Mouse (Mus musculus) midbrain, embryonic 11.5 days (tissue): ENCODE results near the gene D17H6S53E. TPM values are rescaled to one million over a fixed set of nuclear protein-coding genes. Genes with fewer than 3 reads are reported as not detected.
A peak's percentile ranks its signal among the peaks of the same experiment; 100 is the strongest.

ENCODE experiments used
- ATAC-seq: fragments of 200-750 bp; cut with Nextera tagmentation; 2 replicates; pipeline ENCODE4 v1.8.0; 2017; ENCODE audit warnings: moderate TSS enrichment, moderate library complexity; ENCODE audit not compliant: low FRiP score
- DNase-seq: peaks from one replicate; pipeline ENCODE4 v3.0.0; 2015; ENCODE audit warnings: low spot score; ENCODE audit errors: missing footprints
- H3K27ac ChIP-seq: fragments of 300-500 bp; sonication (generic); 2 replicates; pipeline ENCODE4 v1.5.1; 2014; ENCODE audit warnings: low read depth, low read length
- H3K27me3 ChIP-seq: fragments of 300-500 bp; sonication (generic); 2 replicates; pipeline ENCODE4 v1.6.1; 2014; ENCODE audit warnings: mild to moderate bottlenecking, low read length, moderate library complexity, mixed read lengths; ENCODE audit not compliant: control insufficient read depth, insufficient read depth
- H3K36me3 ChIP-seq: fragments of 300-500 bp; sonication (generic); 2 replicates; pipeline ENCODE4 v1.6.1; 2014; ENCODE audit warnings: mild to moderate bottlenecking, low read length, moderate library complexity, mixed read lengths; ENCODE audit not compliant: control insufficient read depth, insufficient read depth
- H3K4me1 ChIP-seq: fragments of 300-500 bp; sonication (generic); 2 replicates; pipeline ENCODE4 v1.6.1; 2014; ENCODE audit warnings: low read length; ENCODE audit not compliant: control insufficient read depth, insufficient read depth
- H3K4me2 ChIP-seq: fragments of 300-500 bp; sonication (generic); 2 replicates; pipeline ENCODE4 v1.6.1; 2014; ENCODE audit warnings: mild to moderate bottlenecking, moderate library complexity
- H3K4me3 ChIP-seq: fragments of 300-500 bp; sonication (generic); 2 replicates; pipeline ENCODE4 v1.5.1; 2014; ENCODE audit warnings: low read depth, low read length
- H3K9ac ChIP-seq: fragments of 300-500 bp; sonication (generic); 2 replicates; pipeline ENCODE4 v1.6.1; 2014; ENCODE audit warnings: low read length
- H3K9me3 ChIP-seq: fragments of 300-500 bp; sonication (generic); 2 replicates; pipeline ENCODE4 v1.6.1; 2016; ENCODE audit warnings: low read length; ENCODE audit not compliant: control insufficient read depth
- WGBS: fragments of 180-500 bp; shearing (Covaris S2); extraction: QIAGEN DNeasy Blood & Tissue Kit; methylation state at CpG from one replicate; pipeline ENCODE4 v1.1.7; 2014; 5-methylcytosine and 5-hydroxymethylcytosine counted together
- polyA plus RNA-seq: library from polyadenylated mRNA; unstranded; fragments of >200 nt; fragmentation: Nextera tagmentation; extraction: Ambion mirVana; gene quantifications from 2 replicates; pipeline ENCODE4 v1.2.1, GENCODE M21; 2014

The D17H6S53E gene
- polyA plus RNA-seq, 1 experiment from 2014 or later = 8.1 TPM

GRCm38 (mm10) chr17:35096597-35096996 is 29.6 kb upstream of the D17H6S53E start:
- Histone ChIP-seq H3K36me3 (peaks cover 10% of the 10 kb centered on the region), H3K9ac (no peak overlapping the region)
- 82% methylated on average over 12 of the region's 12 CpGs for WGBS

GRCm38 (mm10) chr17:35097164-35097655 is 29.0 kb upstream of the D17H6S53E start:
- peaks cover 10% of the 10 kb centered on the region for H3K36me3 ChIP-seq
- 70% methylated on average over 12 of the region's 12 CpGs for WGBS
- DNase-seq (peak; percentile 73), ATAC-seq (no peak)
- H3K4me3 ChIP-seq = no peak overlapping the region
- H3K9me3 ChIP-seq = no peaks in the 10 kb centered on the region
- no peak overlapping the region for H3K4me2 ChIP-seq
- H3K9ac ChIP-seq = no peak overlapping the region
- H3K27ac ChIP-seq = no peak overlapping the region
- no peaks in the 10 kb centered on the region for H3K4me1 ChIP-seq
- H3K27me3 ChIP-seq = no peaks in the 10 kb centered on the region

More at GRCm38 (mm10) chr17:35096597-35096996, 29.6 kb upstream of the D17H6S53E start:
- Histone ChIP-seq H3K27me3 (no peaks in the 10 kb centered on the region), H3K27ac (no peak overlapping the region), H3K4me1 (no peaks in the 10 kb centered on the region), H3K9me3 (no peaks in the 10 kb centered on the region), H3K4me2 (no peak overlapping the region), H3K4me3 (no peak overlapping the region)
- DNase-seq (no peak), ATAC-seq (no peak)

GRCm38 (mm10) chr17:35100196-35100765 is 25.9 kb upstream of the D17H6S53E start:
- no peak overlapping the region for H3K4me2 ChIP-seq
- H3K9ac ChIP-seq = no peak overlapping the region
- no peaks in the 10 kb centered on the region for H3K4me1 ChIP-seq
- H3K27ac ChIP-seq = no peak overlapping the region
- H3K27me3 ChIP-seq = no peaks in the 10 kb centered on the region
- 77% methylated on average over 10 of the region's 10 CpGs for WGBS
- no peak overlapping the region for H3K4me3 ChIP-seq
- H3K36me3 ChIP-seq = peaks cover 8% of the 10 kb centered on the region
- DNase-seq (no peak), ATAC-seq (no peak)
- no peaks in the 10 kb centered on the region for H3K9me3 ChIP-seq

GRCm38 (mm10) chr17:35101161-35101560 is 25.0 kb upstream of the D17H6S53E start:
- WGBS = 89% methylated on average over 11 of the region's 11 CpGs
- H3K4me2 ChIP-seq = no peak overlapping the region

GRCm38 (mm10) chr17:35102299-35102698 is 23.9 kb upstream of the D17H6S53E start:
- Histone ChIP-seq H3K36me3 (peaks cover 6% of the 10 kb centered on the region), H3K4me3 (no peak overlapping the region)

More at GRCm38 (mm10) chr17:35101161-35101560, 25.0 kb upstream of the D17H6S53E start:
- H3K9me3 ChIP-seq = no peaks in the 10 kb centered on the region
- ATAC-seq (no peak), DNase-seq (no peak)
- no peak overlapping the region for H3K9ac ChIP-seq
- no peaks in the 10 kb centered on the region for H3K27me3 ChIP-seq
- H3K36me3 ChIP-seq = peaks cover 8% of the 10 kb centered on the region
- H3K27ac ChIP-seq = no peak overlapping the region
- peaks cover 5% of the 10 kb centered on the region for H3K4me1 ChIP-seq
- no peak overlapping the region for H3K4me3 ChIP-seq

GRCm38 (mm10) chr17:35103221-35103690 is 22.9 kb upstream of the D17H6S53E start:
- no peaks in the 10 kb centered on the region for H3K9me3 ChIP-seq
- DNase-seq (no peak), ATAC-seq (no peak)
- H3K36me3 ChIP-seq = peaks cover 4% of the 10 kb centered on the region
- no peak overlapping the region for H3K4me3 ChIP-seq
- H3K4me2 ChIP-seq = no peak overlapping the region
- H3K27me3 ChIP-seq = no peaks in the 10 kb centered on the region
- no peak overlapping the region for H3K9ac ChIP-seq
- H3K27ac ChIP-seq = no peak overlapping the region
- WGBS = 66% methylated on average over 6 of the region's 6 CpGs
- H3K4me1 ChIP-seq = peaks cover 8% of the 10 kb centered on the region

More at GRCm38 (mm10) chr17:35102299-35102698, 23.9 kb upstream of the D17H6S53E start:
- no peaks in the 10 kb centered on the region for H3K9me3 ChIP-seq
- DNase-seq (no peak), ATAC-seq (no peak)
- H3K27ac ChIP-seq = no peak overlapping the region
- H3K27me3 ChIP-seq = no peaks in the 10 kb centered on the region
- peaks cover 8% of the 10 kb centered on the region for H3K4me1 ChIP-seq
- no peak overlapping the region for H3K4me2 ChIP-seq
- no peak overlapping the region for H3K9ac ChIP-seq
- 76% methylated on average over 8 of the region's 8 CpGs for WGBS

- no peaks in the 10 kb centered on the region for H3K9me3 ChIP-seq
- ATAC-seq (no peak), DNase-seq (no peak)
- no peaks in the 10 kb centered on the region for H3K27me3 ChIP-seq
- no peak overlapping the region for H3K4me2 ChIP-seq
- WGBS = 95% methylated on average over 7 of the region's 7 CpGs
- H3K4me3 ChIP-seq = no peak overlapping the region
- no peak overlapping the region for H3K9ac ChIP-seq
- H3K36me3 ChIP-seq = peaks cover 4% of the 10 kb centered on the region
- peaks cover 8% of the 10 kb centered on the region for H3K4me1 ChIP-seq
- H3K27ac ChIP-seq = no peak overlapping the region
Observed at GRCm38 (mm10) chr17:35104079-35104478, 22.1 kb upstream of the D17H6S53E start.

- H3K36me3 ChIP-seq = peaks cover 4% of the 10 kb centered on the region
- H3K9me3 ChIP-seq = no peaks in the 10 kb centered on the region
- H3K4me2 ChIP-seq = no peak overlapping the region
- no peak overlapping the region for H3K9ac ChIP-seq
- ATAC-seq (no peak), DNase-seq (no peak)
- H3K4me1 ChIP-seq = peaks cover 8% of the 10 kb centered on the region
- H3K27me3 ChIP-seq = no peaks in the 10 kb centered on the region
- 81% methylated on average over 6 of the region's 6 CpGs for WGBS
- H3K27ac ChIP-seq = no peak overlapping the region
- H3K4me3 ChIP-seq = no peak overlapping the region
Observed at GRCm38 (mm10) chr17:35104754-35105153, 21.4 kb upstream of the D17H6S53E start.

GRCm38 (mm10) chr17:35105740-35106389 is 20.3 kb upstream of the D17H6S53E start:
- Histone ChIP-seq H3K4me3 (no peak overlapping the region), H3K4me2 (peak overlapping the region; percentile 39), H3K27me3 (no peaks in the 10 kb centered on the region), H3K9ac (peak overlapping the region; percentile 65), H3K9me3 (no peaks in the 10 kb centered on the region), H3K4me1 (peaks cover 8% of the 10 kb centered on the region), H3K36me3 (peaks cover 4% of the 10 kb centered on the region; the same call in 1 of the 2 replicates), H3K27ac (no peak overlapping the region)
- DNase-seq (peak; percentile 89), ATAC-seq (peak; percentile 50)
- 22% methylated on average over 13 of the region's 13 CpGs for WGBS
